Mouse (Mus musculus) embryonic stem cell, embryonic (primary cell): ENCODE measurements around the gene Coro2b.

ENCODE experiments used
- CTCF ChIA-PET, 4 experiments: fragments of 300-600 bp in 2 of 4; fragments of 350-600 bp in 2 of 4; sonication (Branson Sonifier 250); formaldehyde crosslinking; loops; one replicate each; lab custom pipeline; 2022; ENCODE audit warnings: inconsistent platforms in 2 of 4; lab: Charles Lee
- POLR2A ChIA-PET, 4 experiments: fragments of 300-600 bp in 2 of 4; fragments of 350-600 bp in 2 of 4; sonication (Branson Sonifier 250); formaldehyde crosslinking; loops; one replicate each; lab custom pipeline; 2022; ENCODE audit warnings: antibody characterized with exemption in 4 of 4, inconsistent platforms in 1 of 4; lab: Charles Lee

Coro2b gene

GRCm38 (mm10) chr9:62508740-62509524 lies 27.9 kb downstream of the Coro2b start:
- ChIA-PET CTCF (interaction anchor here in 1 of 4 experiments (0.9 to 1.2 kb wide), 2 partner anchors 12 to 18 kb away, joined by 3 to 4 read pairs; no protein-coding TSS in a partner anchor), POLR2A (interaction anchor here in 3 of 4 experiments (0.6 to 3.9 kb wide), 14 partner anchors 9 to 344 kb away, joined by 3 to 52 read pairs (median 3); partner anchors contain the start of gene Coro2b (in 1 of the 3))

- POLR2A ChIA-PET = interaction anchor here in 2 of 4 experiments (0.7 to 2.5 kb wide), 13 partner anchors 8 to 145 kb away, joined by 3 to 7 read pairs (median 3); partner anchors contain the start of gene Coro2b (in 1 of the 2)
- CTCF ChIA-PET = interaction anchor here in 2 of 4 experiments (0.5 to 1.4 kb wide), 2 partner anchors 43 to 434 kb away, joined by 3 read pairs; no protein-coding TSS in a partner anchor
Measured at GRCm38 (mm10) chr9:62506467-62507067, 30.3 kb downstream of the Coro2b start.

GRCm38 (mm10) chr9:62504129-62504528 lies 32.7 kb downstream of the Coro2b start:
- POLR2A ChIA-PET = interaction anchor here in 2 of 4 experiments (0.7 to 1.5 kb wide), 3 partner anchors 13 to 127 kb away, joined by 3 to 5 read pairs (median 3); partner anchors contain the start of gene Coro2b (in 1 of the 2)
- CTCF ChIA-PET = interaction anchor here in 1 of 4 experiments (0.9 kb wide), 1 partner anchor 279 kb away, joined by 4 read pairs; no protein-coding TSS in a partner anchor

- CTCF ChIA-PET = interaction anchor here (0.6 to 1.6 kb wide), 5 partner anchors 11 to 1428 kb away, joined by 3 to 4 read pairs (median 3); no protein-coding TSS in a partner anchor
- POLR2A ChIA-PET = interaction anchor here in 3 of 4 experiments (1.0 to 5.1 kb wide), 6 partner anchors 8 to 32 kb away, joined by 3 to 44 read pairs (median 3); partner anchors contain the start of gene Coro2b (in 1 of the 3)
Measured at GRCm38 (mm10) chr9:62502361-62502760, 34.5 kb downstream of the Coro2b start.

GRCm38 (mm10) chr9:62501566-62501965 lies 35.3 kb downstream of the Coro2b start:
- POLR2A ChIA-PET = interaction anchor here in 3 of 4 experiments (1.0 to 5.1 kb wide), 9 partner anchors 9 to 81 kb away, joined by 3 to 44 read pairs (median 3); partner anchors contain the start of gene Coro2b (in 1 of the 3)
- CTCF ChIA-PET = interaction anchor here in 2 of 4 experiments (0.6 to 2.1 kb wide), 6 partner anchors 10 to 1429 kb away, joined by 3 to 12 read pairs (median 4); no protein-coding TSS in a partner anchor

- POLR2A ChIA-PET = interaction anchor here in 3 of 4 experiments (0.6 to 5.1 kb wide), 44 partner anchors 8 to 1586 kb away, joined by 3 to 52 read pairs (median 4); partner anchors contain the start of genes Coro2b (in 2 of the 3), Fem1b (in 1 of the 3) and Glce (in 1 of the 3)
- CTCF ChIA-PET = interaction anchor here (0.6 to 2.7 kb wide), 14 partner anchors 9 to 509 kb away, joined by 3 to 17 read pairs (median 5); no protein-coding TSS in a partner anchor
Measured at GRCm38 (mm10) chr9:62500007-62500406, 36.8 kb downstream of the Coro2b start.

GRCm38 (mm10) chr9:62498945-62499344 lies 37.9 kb downstream of the Coro2b start:
- ChIA-PET CTCF (interaction anchor here in 2 of 4 experiments (0.6 to 2.7 kb wide), 3 partner anchors 8 to 787 kb away, joined by 3 to 17 read pairs (median 6); no protein-coding TSS in a partner anchor), POLR2A (interaction anchor here in 3 of 4 experiments (0.6 to 5.1 kb wide), 20 partner anchors 8 to 1591 kb away, joined by 3 to 52 read pairs (median 6); partner anchors contain the start of genes Coro2b (in 1 of the 3) and Glce (in 1 of the 3))

- POLR2A ChIA-PET = interaction anchor here in 3 of 4 experiments (1.0 to 5.1 kb wide), 9 partner anchors 7 to 375 kb away, joined by 3 to 52 read pairs (median 8); partner anchors contain the start of gene Glce (in 1 of the 3)
- CTCF ChIA-PET = no interaction called here
Measured at GRCm38 (mm10) chr9:62497135-62498092, 39.4 kb downstream of the Coro2b start.

GRCm38 (mm10) chr9:62492306-62492990 lies 44.4 kb downstream of the Coro2b start:
- ChIA-PET CTCF (interaction anchor here (0.5 to 5.2 kb wide), 12 partner anchors 7 to 1814 kb away, joined by 3 to 57 read pairs (median 4); partner anchors contain the start of gene Coro2b (in 1 of the 4)), POLR2A (interaction anchor here (0.6 to 4.7 kb wide), 19 partner anchors 7 to 369 kb away, joined by 3 to 45 read pairs (median 4); no protein-coding TSS in a partner anchor)

GRCm38 (mm10) chr9:62491611-62492010 lies 45.2 kb downstream of the Coro2b start:
- CTCF ChIA-PET = interaction anchor here in 3 of 4 experiments (0.6 to 5.2 kb wide), 24 partner anchors 8 to 186 kb away, joined by 3 to 57 read pairs (median 5); partner anchors contain the start of gene Coro2b (in 2 of the 3)
- POLR2A ChIA-PET = interaction anchor here in 3 of 4 experiments (0.5 to 4.7 kb wide), 28 partner anchors 8 to 416 kb away, joined by 3 to 45 read pairs (median 4); partner anchors contain the start of genes Coro2b (in 2 of the 3) and Glce (in 1 of the 3)

- ChIA-PET CTCF (interaction anchor here (0.6 to 5.2 kb wide), 27 partner anchors 9 to 130 kb away, joined by 3 to 57 read pairs (median 5); partner anchors contain the start of gene Coro2b (in 2 of the 4)), POLR2A (interaction anchor here in 3 of 4 experiments (0.6 to 4.7 kb wide), 33 partner anchors 8 to 368 kb away, joined by 3 to 45 read pairs (median 4); partner anchors contain the start of genes Coro2b (in 2 of the 3) and Glce (in 1 of the 3))
Measured at GRCm38 (mm10) chr9:62491104-62491503, 45.7 kb downstream of the Coro2b start.

GRCm38 (mm10) chr9:62484107-62484506 lies 52.7 kb downstream of the Coro2b start:
- POLR2A ChIA-PET = interaction anchor here in 2 of 4 experiments (0.6 to 1.4 kb wide), 8 partner anchors 13 to 66 kb away, joined by 3 to 5 read pairs (median 4); partner anchors contain the start of gene Coro2b (in 1 of the 2)

GRCm38 (mm10) chr9:62482788-62483187 lies 54.1 kb downstream of the Coro2b start:
- ChIA-PET POLR2A (interaction anchor here in 2 of 4 experiments (0.6 to 1.4 kb wide), 5 partner anchors 8 to 55 kb away, joined by 3 to 5 read pairs (median 3); no protein-coding TSS in a partner anchor), CTCF (interaction anchor here in 1 of 4 experiments (1.1 to 1.5 kb wide), 2 partner anchors 11 to 68 kb away, joined by 3 read pairs; no protein-coding TSS in a partner anchor)

More at GRCm38 (mm10) chr9:62484107-62484506, 52.7 kb downstream of the Coro2b start:
- CTCF ChIA-PET = interaction anchor here in 1 of 4 experiments (1.5 kb wide), 1 partner anchor 67 kb away, joined by 3 read pairs; no protein-coding TSS in a partner anchor

- POLR2A ChIA-PET = interaction anchor here in 3 of 4 experiments (0.6 to 2.2 kb wide), 13 partner anchors 10 to 75 kb away, joined by 3 to 14 read pairs (median 4); no protein-coding TSS in a partner anchor
- CTCF ChIA-PET = interaction anchor here (0.6 to 2.2 kb wide), 15 partner anchors 10 to 496 kb away, joined by 3 to 19 read pairs (median 3); partner anchors contain the start of gene Coro2b (in 1 of the 4)
Measured at GRCm38 (mm10) chr9:62480898-62481642, 55.8 kb downstream of the Coro2b start.
